Mouse (Mus musculus) limb, embryonic 11.5 days (tissue): Measurements from ENCODE around the gene Clec4g. TPM values are rescaled to one million over a fixed set of nuclear protein-coding genes. Genes with fewer than 3 reads are reported as not detected.

Experiments used
- ATAC-seq: fragments of 200-750 bp; cut with Nextera tagmentation; 2 replicates; pipeline ENCODE4 v1.8.0; 2017; ENCODE audit warnings: low read depth; ENCODE audit not compliant: insufficient number of reproducible peaks, low FRiP score, low TSS enrichment
- DNase-seq: peaks from one replicate; pipeline ENCODE4 v3.0.0-alpha.2; 2015; ENCODE audit warnings: low spot score
- H3K27ac ChIP-seq: fragments of 300-500 bp; sonication (generic); replicated peaks from 2 replicates; pipeline ENCODE4 v1.5.1; 2014; ENCODE audit warnings: low read depth, mild to moderate bottlenecking, low read length
- H3K27me3 ChIP-seq: fragments of 300-500 bp; sonication (generic); 2 replicates; pipeline ENCODE4 v1.6.1; 2014; ENCODE audit warnings: mild to moderate bottlenecking, low read length, mixed read lengths; ENCODE audit not compliant: control insufficient read depth, insufficient read depth
- H3K36me3 ChIP-seq: fragments of 300-500 bp; sonication (generic); 2 replicates; pipeline ENCODE4 v1.6.1; 2014; ENCODE audit warnings: mild to moderate bottlenecking, low read length, moderate library complexity, mixed read lengths; ENCODE audit not compliant: control insufficient read depth, insufficient read depth
- H3K4me1 ChIP-seq: fragments of 300-500 bp; sonication (generic); 2 replicates; pipeline ENCODE4 v1.6.1; 2014; ENCODE audit warnings: low read length, mixed read lengths; ENCODE audit not compliant: control insufficient read depth, insufficient read depth
- H3K4me2 ChIP-seq: fragments of 300-500 bp; sonication (generic); 2 replicates; pipeline ENCODE4 v1.6.1; 2014; ENCODE audit warnings: low read depth, mild to moderate bottlenecking, moderate library complexity; ENCODE audit not compliant: severe bottlenecking
- H3K4me3 ChIP-seq: fragments of 300-500 bp; sonication (generic); 2 replicates; pipeline ENCODE4 v1.5.1; 2014; ENCODE audit warnings: low read depth, low read length
- H3K9ac ChIP-seq: fragments of 300-500 bp; sonication (generic); 2 replicates; pipeline ENCODE4 v1.6.1; 2014; ENCODE audit warnings: mild to moderate bottlenecking, low read length
- H3K9me3 ChIP-seq: fragments of 300-500 bp; sonication (generic); 2 replicates; pipeline ENCODE4 v1.6.1; 2016; ENCODE audit warnings: low read length; ENCODE audit not compliant: control insufficient read depth
- WGBS: fragments of 180-500 bp; shearing (Covaris S2); extraction: QIAGEN DNeasy Blood & Tissue Kit; methylation state at CpG from one replicate; pipeline ENCODE4 v1.1.7; 2014; 5-methylcytosine and 5-hydroxymethylcytosine counted together
- polyA plus RNA-seq: library from polyadenylated mRNA; unstranded; fragments of >200 nt; fragmentation: Nextera tagmentation; extraction: Ambion mirVana; gene quantifications from 2 replicates; pipeline ENCODE4 v1.2.1, GENCODE M21; 2014

Gene Clec4g
- polyA plus RNA-seq, 1 experiment from 2014 or later = not detected

DNA sequence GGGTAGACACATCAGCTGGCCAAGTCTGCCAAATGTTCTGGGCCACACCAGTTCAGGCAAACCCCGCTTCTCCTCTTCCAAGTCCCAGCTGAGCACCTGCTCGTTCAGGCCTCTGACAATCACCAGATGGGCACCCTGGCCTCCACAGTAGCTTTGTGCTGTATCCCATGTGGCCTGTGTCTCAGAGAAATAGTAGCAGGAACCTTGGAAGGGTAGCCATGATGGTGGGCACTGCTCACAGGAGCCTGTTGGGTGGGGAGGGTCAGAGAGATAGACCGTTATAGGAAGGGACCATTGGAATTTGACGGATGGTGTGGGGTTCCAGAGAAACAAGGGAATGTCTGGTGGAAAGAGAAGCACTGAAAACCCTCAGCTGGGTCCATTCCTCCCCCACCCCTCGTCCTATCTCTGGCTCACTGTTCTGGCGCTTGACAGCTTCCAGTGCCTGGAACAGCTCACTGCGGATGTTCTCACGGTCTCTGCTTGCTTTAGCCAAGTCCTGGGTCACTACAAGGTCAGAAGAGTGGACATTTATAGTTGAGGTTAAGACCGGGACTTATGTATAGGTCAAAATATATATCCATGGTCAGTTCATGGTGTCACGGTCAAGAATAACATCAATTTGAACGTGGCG, 3.0 kb downstream of the Clec4g start:
- no peak for ATAC-seq
- WGBS = 86% methylated on average over 12 of the region's 12 CpGs

DNA sequence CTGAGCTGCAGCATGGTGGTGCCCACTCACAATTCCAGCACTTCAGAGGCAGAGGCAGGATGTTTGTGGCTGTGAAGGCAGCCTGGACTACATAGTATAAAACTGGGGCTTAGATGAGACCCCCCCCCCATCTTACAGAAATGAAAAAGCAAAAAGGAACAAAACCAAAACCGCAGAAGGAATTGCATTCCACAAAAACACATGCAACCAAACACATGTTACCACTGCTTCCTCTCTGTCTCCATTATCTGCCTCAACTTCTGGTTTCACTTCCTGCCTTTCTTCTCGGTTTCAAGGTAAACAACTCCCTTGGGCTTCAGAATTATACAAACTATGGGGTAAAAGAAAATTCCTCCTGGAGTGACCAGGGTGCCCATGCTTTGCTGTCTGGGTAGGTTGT, 8.8 kb downstream of the Clec4g start:
- H3K4me1 ChIP-seq = no peaks in the 10 kb centered on the region
- H3K27ac ChIP-seq = no peak overlapping the region
- no peaks in the 10 kb centered on the region for H3K27me3 ChIP-seq
- 72% methylated on average over 2 of the region's 2 CpGs for WGBS
- no peak for DNase-seq
- H3K9me3 ChIP-seq = no peaks in the 10 kb centered on the region
- no peaks in the 10 kb centered on the region for H3K36me3 ChIP-seq
- no peak for ATAC-seq
- H3K4me3 ChIP-seq = no peak overlapping the region
- H3K9ac ChIP-seq = no peak overlapping the region
- H3K4me2 ChIP-seq = no peak overlapping the region

More for the DNA sequence above, 3.0 kb downstream of the Clec4g start:
- Histone ChIP-seq H3K4me2 (no peak overlapping the region), H3K27me3 (no peaks in the 10 kb centered on the region), H3K9ac (no peak overlapping the region), H3K36me3 (no peaks in the 10 kb centered on the region), H3K4me3 (no peak overlapping the region), H3K9me3 (no peaks in the 10 kb centered on the region), H3K27ac (no peak overlapping the region), H3K4me1 (no peaks in the 10 kb centered on the region)
- no peak for DNase-seq

DNA sequence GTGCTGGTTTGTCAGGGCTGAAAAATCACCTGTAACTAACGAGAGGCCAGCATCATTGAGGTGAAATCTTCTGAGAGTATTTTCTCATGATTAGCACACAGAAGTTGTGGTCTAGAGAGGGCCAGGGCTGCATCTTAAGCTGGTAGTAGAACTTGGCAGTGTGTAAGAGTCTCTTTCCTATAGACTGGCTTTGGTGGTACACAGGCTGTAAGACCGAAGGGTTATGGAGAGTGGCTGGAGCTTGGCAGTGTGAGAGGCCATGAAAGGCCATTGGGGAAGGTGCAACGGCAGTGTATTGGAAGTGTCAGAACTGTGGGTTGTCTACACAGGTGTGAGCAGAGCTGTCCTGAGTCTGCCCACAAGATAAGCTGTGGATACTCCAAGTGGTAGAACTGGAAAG, 10.1 kb downstream of the Clec4g start:
- WGBS = 79% methylated on average over 3 of the region's 3 CpGs
- no peak overlapping the region for H3K4me3 ChIP-seq

DNA sequence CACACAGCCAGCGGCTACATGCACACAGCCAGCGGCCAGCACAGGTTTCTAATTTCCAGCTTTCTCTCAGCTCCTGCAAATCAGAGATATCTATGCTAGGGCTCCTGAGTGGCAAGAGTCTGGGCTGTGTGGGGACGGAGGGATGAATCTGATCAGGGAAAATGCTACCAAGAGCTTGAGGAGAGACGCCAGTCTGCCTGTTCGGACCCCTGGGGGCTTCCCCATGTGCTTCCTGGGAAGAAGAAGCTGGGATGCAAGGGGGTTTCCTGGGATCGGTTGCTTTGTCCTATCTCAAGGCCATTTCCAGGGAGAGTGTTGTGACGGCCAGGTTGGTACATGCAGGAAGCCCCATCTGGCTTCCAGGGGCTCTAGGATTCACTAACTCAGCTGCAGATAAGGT, 12.8 kb downstream of the Clec4g start:
- ATAC-seq (no peak), DNase-seq (no peak)
- no peak overlapping the region for H3K9ac ChIP-seq
- no peak overlapping the region for H3K27ac ChIP-seq
- no peak overlapping the region for H3K4me2 ChIP-seq
- no peaks in the 10 kb centered on the region for H3K27me3 ChIP-seq
- no peaks in the 10 kb centered on the region for H3K36me3 ChIP-seq
- no peaks in the 10 kb centered on the region for H3K9me3 ChIP-seq
- no peaks in the 10 kb centered on the region for H3K4me1 ChIP-seq
- WGBS = 72% methylated on average over 7 of the region's 7 CpGs
- H3K4me3 ChIP-seq = no peak overlapping the region

More for the DNA sequence above, 10.1 kb downstream of the Clec4g start:
- no peak overlapping the region for H3K4me2 ChIP-seq
- no peaks in the 10 kb centered on the region for H3K27me3 ChIP-seq
- H3K36me3 ChIP-seq = no peaks in the 10 kb centered on the region
- no peak overlapping the region for H3K9ac ChIP-seq
- no peak overlapping the region for H3K27ac ChIP-seq
- H3K4me1 ChIP-seq = no peaks in the 10 kb centered on the region
- ATAC-seq = no peak
- no peaks in the 10 kb centered on the region for H3K9me3 ChIP-seq
- DNase-seq = no peak

DNA sequence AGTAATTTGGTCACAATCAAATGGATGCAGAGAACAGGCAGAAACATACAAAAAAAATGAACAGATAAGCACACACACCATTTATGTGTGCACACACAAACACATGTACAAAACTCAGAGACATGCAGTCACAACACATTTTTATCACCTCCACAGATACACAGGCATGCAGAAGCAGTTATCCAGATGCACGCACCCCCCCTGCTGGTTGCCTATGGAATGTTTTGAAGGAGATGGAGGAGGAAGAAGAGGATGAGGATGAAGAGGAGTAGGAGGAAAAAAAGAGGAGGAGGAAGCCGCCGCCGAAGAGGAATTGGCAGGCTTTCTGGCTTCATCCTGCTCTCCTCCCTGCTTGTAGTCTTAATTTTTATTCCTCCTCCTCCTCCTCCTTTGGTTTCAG, 14.7 kb downstream of the Clec4g start:
- H3K4me2 ChIP-seq = no peak overlapping the region
- no peak overlapping the region for H3K9ac ChIP-seq
- no peaks in the 10 kb centered on the region for H3K4me1 ChIP-seq
- no peak overlapping the region for H3K4me3 ChIP-seq
- no peak overlapping the region for H3K27ac ChIP-seq
- no peaks in the 10 kb centered on the region for H3K9me3 ChIP-seq
- 58% methylated on average over 4 of the region's 4 CpGs for WGBS
- H3K36me3 ChIP-seq = no peaks in the 10 kb centered on the region
- DNase-seq = no peak
- no peaks in the 10 kb centered on the region for H3K27me3 ChIP-seq
- no peak for ATAC-seq

DNA sequence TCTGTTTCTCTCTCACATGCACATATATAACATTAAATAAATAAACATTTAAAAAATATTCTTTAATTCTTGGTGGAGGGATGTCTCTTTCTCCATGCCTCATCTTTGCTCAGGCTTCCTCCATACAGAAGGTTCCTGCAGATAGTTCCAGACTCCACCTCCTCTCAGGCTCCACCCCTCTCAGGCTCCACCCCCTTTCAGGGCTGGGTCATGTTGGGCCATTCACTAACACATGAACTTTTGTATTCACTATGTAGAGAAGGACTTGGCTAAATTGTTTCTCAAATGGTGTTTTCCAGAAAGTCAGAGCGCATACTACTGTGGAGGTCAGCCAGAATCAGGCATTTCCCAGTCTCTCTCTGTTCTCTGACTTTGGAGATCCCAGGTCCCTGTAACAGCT, 19.0 kb downstream of the Clec4g start:
- H3K9ac ChIP-seq = no peak overlapping the region
- no peaks in the 10 kb centered on the region for H3K27me3 ChIP-seq
- no peaks in the 10 kb centered on the region for H3K4me1 ChIP-seq
- no peaks in the 10 kb centered on the region for H3K36me3 ChIP-seq
- ATAC-seq = no peak; the same call in 1 of the 2 replicates
- DNase-seq = no peak
- H3K4me3 ChIP-seq = no peak overlapping the region
- H3K27ac ChIP-seq = no peak overlapping the region
- 94% methylated on average over 1 of the region's 1 CpGs for WGBS
- H3K9me3 ChIP-seq = no peaks in the 10 kb centered on the region
- H3K4me2 ChIP-seq = no peak overlapping the region

DNA sequence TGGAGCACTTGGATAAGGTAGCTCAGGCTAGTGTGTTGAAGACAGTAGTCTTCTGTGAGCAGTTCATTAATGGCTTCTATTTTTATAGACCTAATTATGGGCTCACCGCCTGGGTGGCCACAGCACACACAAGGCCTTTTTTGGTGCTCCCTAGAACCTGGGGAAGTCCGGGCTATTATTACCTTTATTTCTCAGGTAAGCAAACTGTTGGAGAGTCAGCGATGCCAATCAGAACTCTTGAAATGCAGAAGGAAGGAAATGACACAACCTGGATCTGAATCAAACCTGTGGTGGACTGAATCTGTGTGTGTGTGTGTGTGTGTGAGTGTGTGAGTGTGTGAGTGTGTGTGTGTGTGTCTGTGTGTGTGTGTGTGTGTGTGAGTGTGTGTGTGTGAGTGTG, 26.3 kb downstream of the Clec4g start, which contains the start of gene Fcer2a:
Gene Fcer2a (minus strand): TSS at position 55 of the 400 bp plus-strand sequence.
- Histone ChIP-seq H3K4me1 (no peaks in the 10 kb centered on the region), H3K9ac (no peak within 1 kb of the TSS), H3K36me3 (no peaks in the 10 kb centered on the region), H3K27me3 (no peaks in the 10 kb centered on the region), H3K9me3 (no peaks in the 10 kb centered on the region), H3K27ac (no peak within 1 kb of the TSS), H3K4me3 (no peak within 1 kb of the TSS), H3K4me2 (no peak within 1 kb of the TSS)
- WGBS = 78% methylated on average over 3 of the region's 3 CpGs
- ATAC-seq (no peak), DNase-seq (no peak)

DNA sequence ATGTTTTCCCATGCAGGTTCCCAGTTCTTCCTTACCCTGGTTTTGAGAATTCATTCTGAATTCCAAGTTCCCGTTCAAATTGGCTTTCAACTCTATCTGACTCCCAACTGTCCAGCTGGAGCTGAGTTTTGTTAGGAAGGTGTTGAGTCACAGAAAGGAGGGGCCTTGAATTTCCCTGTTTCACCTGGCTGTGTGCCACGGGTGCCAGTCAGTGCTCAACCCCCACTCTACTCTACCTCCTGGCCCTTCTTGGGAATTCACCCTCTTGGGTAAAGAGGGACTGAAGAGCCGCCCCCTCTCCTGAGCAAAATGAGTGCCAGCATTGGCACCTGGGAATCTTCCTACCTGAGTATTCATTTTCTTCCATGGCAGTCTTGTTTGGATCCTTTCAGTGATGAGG, 29.7 kb downstream of the Clec4g start:
- no peak overlapping the region for H3K27ac ChIP-seq
- no peak overlapping the region for H3K4me2 ChIP-seq
- H3K4me3 ChIP-seq = no peak overlapping the region
- 85% methylated on average over 3 of the region's 3 CpGs for WGBS
- no peaks in the 10 kb centered on the region for H3K27me3 ChIP-seq
- no peaks in the 10 kb centered on the region for H3K4me1 ChIP-seq
- H3K36me3 ChIP-seq = no peaks in the 10 kb centered on the region
- ATAC-seq (no peak), DNase-seq (no peak)
- H3K9ac ChIP-seq = no peak overlapping the region
- H3K9me3 ChIP-seq = 0 out of 2 replicates have a peak, but pooled peaks cover 3% of the 10 kb centered on the region

DNA sequence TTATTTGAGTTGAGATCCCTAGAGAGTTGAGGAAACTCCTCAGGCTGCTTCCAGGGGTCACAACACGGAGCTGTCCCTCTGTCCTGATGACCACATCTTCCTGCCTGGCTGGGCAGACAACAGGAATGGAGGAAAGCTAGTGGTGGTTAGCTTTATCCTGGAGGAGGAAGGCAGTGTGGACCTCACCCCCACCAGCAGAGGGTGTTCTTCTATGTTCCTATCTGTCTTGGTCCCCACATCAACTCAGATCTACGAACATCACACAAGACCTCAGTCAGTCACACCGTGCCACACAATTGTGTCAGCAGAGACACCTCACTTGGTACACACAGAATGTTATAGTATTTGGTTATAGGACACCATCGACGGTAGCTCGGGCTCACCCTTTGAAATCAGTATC, 32.9 kb downstream of the Clec4g start:
- Histone ChIP-seq H3K27ac (no peak overlapping the region), H3K4me1 (no peaks in the 10 kb centered on the region), H3K4me3 (no peak overlapping the region), H3K27me3 (no peaks in the 10 kb centered on the region), H3K9ac (no peak overlapping the region), H3K4me2 (no peak overlapping the region), H3K9me3 (peaks cover 3% of the 10 kb centered on the region; the same call in 1 of the 2 replicates), H3K36me3 (no peaks in the 10 kb centered on the region)
- no peak for ATAC-seq
- WGBS = 76% methylated on average over 6 of the region's 6 CpGs
- DNase-seq = no peak
